Mouse (Mus musculus) lung, adult 2 months (tissue): ENCODE measurements around the gene Lepr. TPM values are rescaled to one million over a fixed set of nuclear protein-coding genes. Genes with fewer than 3 reads are reported as not detected.
A peak's percentile ranks its signal among the peaks of the same experiment; 100 is the strongest.

Experiments
- DNase-seq: peaks from one replicate; pipeline ENCODE4 v3.0.0; 2022
- H3K4me1 ChIP-seq: fragments of 200-500 bp; 2 replicates; pipeline ENCODE4 v1.6.1; 2011; ENCODE audit warnings: low read length; ENCODE audit not compliant: control insufficient read depth, insufficient read depth
- H3K4me3 ChIP-seq: fragments of 200-500 bp; replicated peaks from 2 replicates; pipeline ENCODE3; 2011; ENCODE audit warnings: low read depth, mild to moderate bottlenecking, control low read depth, low read length; ENCODE audit errors: extremely low read depth
- CTCF ChIP-seq: fragments of 200-500 bp; IDR thresholded peaks from 2 replicates; pipeline ENCODE4 v1.5.1; 2011; ENCODE audit warnings: mild to moderate bottlenecking, low read length, control low read depth; ENCODE audit not compliant: insufficient read depth
- POLR2A ChIP-seq: fragments of 200-500 bp; IDR thresholded peaks from 2 replicates; pipeline ENCODE4 v1.6.1; 2011; ENCODE audit warnings: low read depth, mild to moderate bottlenecking, control low read depth, low read length, borderline replicate concordance; ENCODE audit errors: extremely low read depth
- WGBS: fragments of 180-500 bp; shearing (Covaris S2); methylation state at CpG from one replicate; pipeline ENCODE4 v1.1.7; 2018; 5-methylcytosine and 5-hydroxymethylcytosine counted together
- polyA plus RNA-seq: library from polyadenylated mRNA; depleted of rRNA; stranded (reverse); fragments of >200 nt; gene quantifications from 2 replicates; pipeline ENCODE4 v1.2.3, GENCODE M21; 2012

The Lepr gene
- polyA plus RNA-seq, 1 experiment = 13.6 TPM

DNA sequence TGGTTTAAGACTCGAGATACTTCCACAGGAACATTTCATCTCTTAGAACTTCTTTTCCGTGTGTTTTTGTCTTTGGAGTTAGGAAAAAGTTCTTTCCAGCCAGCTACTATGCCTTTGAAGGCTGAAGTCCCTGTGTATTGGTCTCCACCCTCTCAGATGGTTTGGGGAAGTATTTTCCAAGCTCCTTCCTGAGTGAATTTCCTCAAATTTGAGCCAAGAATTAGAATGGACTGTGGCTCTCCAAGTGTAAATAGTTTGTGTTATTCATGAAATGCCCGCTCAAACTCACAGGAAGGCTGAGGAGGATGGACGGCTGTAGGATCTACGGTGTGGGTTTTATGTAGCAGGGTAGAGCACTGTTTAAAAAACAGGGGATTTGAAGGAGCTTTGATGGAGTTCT lies 27.6 kb upstream of the Lepr start:
- Histone ChIP-seq H3K4me1 (peaks cover 11% of the 10 kb centered on the region), H3K4me3 (no peak overlapping the region)
- no peak for TF ChIP-seq CTCF
- TF ChIP-seq POLR2A = no peak
- WGBS = 35% methylated on average over 5 of the region's 5 CpGs
- DNase-seq = no peak

DNA sequence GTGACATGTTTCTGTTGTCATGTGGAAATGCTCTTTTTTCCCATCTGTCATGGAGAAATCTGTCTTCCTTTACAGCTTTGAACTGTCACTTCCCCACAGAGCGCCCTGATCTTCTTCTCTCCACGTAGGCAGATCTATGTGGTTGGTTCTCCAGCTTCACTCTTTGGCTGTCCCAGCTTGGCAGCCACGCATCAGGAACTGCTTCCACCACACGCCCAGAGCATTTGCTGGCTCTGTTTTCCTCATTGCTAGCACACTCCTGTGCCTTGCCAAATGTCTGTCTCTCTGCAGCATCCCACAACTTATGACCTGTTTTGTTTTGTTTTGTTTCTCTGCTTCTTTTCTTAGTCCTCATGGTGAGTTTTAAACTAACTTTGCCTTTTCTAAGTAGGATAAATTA lies 24.3 kb upstream of the Lepr start:
- 41% methylated on average over 4 of the region's 4 CpGs for WGBS
- Histone ChIP-seq H3K4me3 (no peak overlapping the region), H3K4me1 (peaks cover 11% of the 10 kb centered on the region)
- no peak for TF ChIP-seq CTCF
- TF ChIP-seq POLR2A = peak; percentile 16; the same call in 1 of the 2 replicates
- DNase-seq = no peak

DNA sequence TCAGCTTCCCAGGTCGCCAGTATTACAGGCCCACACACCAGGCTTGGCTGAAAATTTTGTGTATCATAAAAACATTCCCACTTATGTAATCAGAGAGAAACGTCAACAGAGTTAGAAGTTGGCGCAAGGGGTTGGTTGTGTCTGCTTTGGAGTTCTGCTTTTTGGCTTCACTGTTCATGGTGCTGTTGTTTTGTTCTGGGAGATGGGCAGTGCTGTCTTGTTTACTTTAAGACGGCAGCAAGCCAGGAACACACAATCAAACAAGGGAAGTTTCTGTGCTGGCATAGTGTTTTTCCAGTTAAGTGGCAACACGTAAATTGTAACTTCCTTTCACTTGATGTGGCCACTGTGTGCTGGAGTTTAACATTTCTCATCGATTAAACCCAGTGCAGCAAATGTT lies 22.7 kb upstream of the Lepr start:
- Histone ChIP-seq H3K4me1 (peaks cover 9% of the 10 kb centered on the region), H3K4me3 (no peak overlapping the region)
- WGBS = 25% methylated on average over 6 of the region's 6 CpGs
- peak; percentile 36 for DNase-seq
- TF ChIP-seq CTCF = no peak
- TF ChIP-seq POLR2A = no peak

DNA sequence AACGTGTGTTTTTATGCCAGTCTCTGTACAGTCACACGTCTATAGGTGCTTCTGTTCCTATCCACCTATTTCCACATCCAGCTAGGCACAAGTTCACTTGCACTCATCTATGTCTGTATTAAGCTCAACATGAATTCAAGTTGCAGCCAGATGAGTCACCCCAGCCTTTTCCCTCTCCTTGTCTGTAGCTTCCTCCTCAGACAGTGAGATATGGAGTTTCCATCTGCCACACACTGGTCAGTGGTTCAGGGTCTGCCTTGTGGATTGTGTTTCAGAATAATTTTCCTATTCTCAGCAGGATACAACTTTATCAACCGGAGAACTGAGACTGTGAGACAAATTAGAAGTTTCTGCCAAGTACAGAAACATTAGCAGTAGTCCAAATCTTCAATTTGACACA lies 20.0 kb upstream of the Lepr start:
- peaks cover 8% of the 10 kb centered on the region for H3K4me1 ChIP-seq
- no peak overlapping the region for H3K4me3 ChIP-seq
- no peak for DNase-seq
- WGBS = 69% methylated on average over 3 of the region's 3 CpGs
- TF ChIP-seq CTCF (no peak), POLR2A (no peak)

DNA sequence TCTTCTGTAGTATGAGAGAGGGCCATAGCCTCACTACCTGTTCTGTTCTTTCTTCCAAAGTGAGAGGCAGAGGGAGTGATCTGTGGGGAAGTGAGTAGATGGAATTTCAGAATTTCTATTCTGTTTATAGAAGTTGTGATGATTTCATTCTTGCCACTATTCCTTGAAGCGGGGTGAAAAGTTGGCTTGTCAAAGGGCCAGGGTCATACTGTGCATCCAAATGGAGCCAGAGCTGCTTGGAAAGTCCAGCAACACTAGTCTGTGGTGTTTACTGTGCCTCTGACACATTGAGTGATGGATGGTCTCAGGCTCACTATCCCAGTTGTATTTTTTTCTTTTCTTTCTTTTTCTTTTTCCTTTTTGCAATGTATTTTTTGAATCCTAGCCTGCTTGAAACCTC lies 17.8 kb upstream of the Lepr start:
- DNase-seq = no peak
- H3K4me3 ChIP-seq = no peak overlapping the region
- peaks cover under 1% of the 10 kb centered on the region; the same call in 1 of the 2 replicates for H3K4me1 ChIP-seq
- WGBS = 70% methylated on average over 1 of the region's 1 CpGs
- no peak for TF ChIP-seq CTCF
- no peak for TF ChIP-seq POLR2A

DNA sequence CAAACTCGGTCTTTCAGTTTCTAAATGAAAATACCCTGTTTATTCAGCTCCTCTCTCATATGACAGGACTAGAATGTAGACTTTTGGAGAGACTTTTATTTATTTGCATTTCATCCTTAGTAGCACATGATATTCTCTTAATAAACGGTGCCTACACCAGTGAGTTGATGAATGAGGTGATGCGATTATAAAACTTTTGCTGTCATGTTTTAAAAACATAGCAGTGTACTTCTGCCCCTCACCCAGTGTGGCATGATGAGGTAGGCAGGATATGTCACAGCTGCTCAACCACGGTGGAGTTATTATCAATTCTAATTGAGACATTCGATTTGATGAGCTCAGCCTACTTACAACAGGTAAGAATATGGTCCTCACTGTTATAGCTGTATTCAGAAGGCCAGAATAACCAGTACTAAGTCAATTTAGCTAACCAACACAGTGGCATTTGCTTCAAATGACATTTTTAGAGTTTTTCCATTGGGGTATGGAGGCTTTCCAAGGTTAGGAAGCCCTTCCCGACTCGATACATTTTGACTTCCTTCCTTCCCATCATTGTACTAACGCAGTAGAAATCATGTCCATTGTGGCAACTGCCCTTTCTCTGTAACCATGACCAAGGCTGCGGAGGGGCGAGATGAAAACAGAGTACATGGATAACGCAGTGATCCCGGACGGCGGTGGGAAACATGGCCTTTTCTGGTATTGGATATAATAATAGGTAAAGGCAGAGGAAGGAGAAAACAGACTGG lies 16.1 kb upstream of the Lepr start:
- TF ChIP-seq CTCF (no peak), POLR2A (no peak)
- DNase-seq = no peak
- Histone ChIP-seq H3K4me1 (no peaks in the 10 kb centered on the region), H3K4me3 (no peak overlapping the region)
- WGBS = 55% methylated on average over 14 of the region's 14 CpGs

DNA sequence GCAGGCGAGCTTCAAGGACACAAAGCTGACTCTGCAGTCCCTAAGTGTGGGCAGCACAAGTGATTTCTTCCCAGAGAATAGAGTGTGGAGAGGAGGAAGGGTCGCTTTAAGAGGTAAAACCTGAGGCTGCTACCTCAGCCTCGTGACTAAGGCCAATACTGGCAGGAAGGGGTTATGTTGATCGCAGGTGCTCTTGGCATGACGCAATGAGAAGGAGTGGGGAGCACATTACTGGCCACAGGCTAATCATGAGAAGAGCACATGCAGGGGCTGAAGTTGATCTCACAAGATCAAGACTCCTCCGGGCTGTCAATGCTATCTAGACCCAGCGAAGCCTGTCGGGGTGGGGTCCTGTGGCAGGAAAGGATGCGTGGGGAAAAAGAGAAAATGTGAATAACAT lies 11.9 kb upstream of the Lepr start:
- TF ChIP-seq CTCF (no peak), POLR2A (no peak)
- no peak overlapping the region for H3K4me3 ChIP-seq
- no peaks in the 10 kb centered on the region for H3K4me1 ChIP-seq
- WGBS = 82% methylated on average over 9 of the region's 9 CpGs
- DNase-seq = no peak

DNA sequence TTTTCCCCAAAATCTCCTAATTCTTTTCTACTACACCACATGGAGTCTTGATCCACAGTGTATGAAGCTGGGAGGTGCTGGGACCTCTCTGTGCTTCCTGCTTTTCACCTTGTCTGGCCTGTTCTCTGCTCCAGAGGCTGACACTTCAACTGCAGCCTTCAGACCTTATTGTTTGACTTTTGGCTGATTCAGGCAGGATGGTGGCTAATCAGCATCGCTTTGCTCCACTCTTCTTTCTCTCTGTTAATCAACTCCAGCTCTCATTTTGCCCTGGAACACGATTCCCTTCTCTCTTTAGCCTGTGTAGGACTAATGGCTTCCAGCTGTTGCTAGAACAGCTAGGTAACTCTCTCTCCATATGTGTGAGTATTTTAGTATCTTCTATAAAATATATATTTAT lies 10.0 kb upstream of the Lepr start:
- DNase-seq = no peak
- no peak overlapping the region for H3K4me3 ChIP-seq
- no peaks in the 10 kb centered on the region for H3K4me1 ChIP-seq
- 52% methylated on average over 2 of the region's 2 CpGs for WGBS
- TF ChIP-seq POLR2A (no peak), CTCF (no peak)

DNA sequence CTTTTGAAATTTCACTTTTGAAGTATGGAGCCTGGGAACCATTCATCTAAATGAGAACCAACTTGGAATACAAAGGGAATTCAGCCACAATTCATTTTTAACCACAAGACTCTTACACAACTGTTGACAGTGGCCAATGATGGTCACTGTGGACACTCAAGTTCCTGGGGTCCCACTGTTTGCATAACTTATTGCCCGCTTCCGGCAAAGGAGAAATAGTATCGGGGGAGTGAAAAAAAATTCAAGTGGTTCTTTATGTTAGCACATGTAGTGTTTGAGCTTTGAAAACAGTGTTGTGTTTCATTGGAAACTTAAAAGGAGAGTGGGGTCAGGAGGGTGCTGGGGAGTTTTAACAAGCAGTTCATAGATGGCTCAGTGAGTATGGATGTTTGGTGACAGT lies 9.3 kb upstream of the Lepr start:
- TF ChIP-seq POLR2A (no peak), CTCF (no peak)
- H3K4me3 ChIP-seq = no peak overlapping the region
- 57% methylated on average over 3 of the region's 3 CpGs for WGBS
- DNase-seq = no peak
- no peaks in the 10 kb centered on the region for H3K4me1 ChIP-seq

DNA sequence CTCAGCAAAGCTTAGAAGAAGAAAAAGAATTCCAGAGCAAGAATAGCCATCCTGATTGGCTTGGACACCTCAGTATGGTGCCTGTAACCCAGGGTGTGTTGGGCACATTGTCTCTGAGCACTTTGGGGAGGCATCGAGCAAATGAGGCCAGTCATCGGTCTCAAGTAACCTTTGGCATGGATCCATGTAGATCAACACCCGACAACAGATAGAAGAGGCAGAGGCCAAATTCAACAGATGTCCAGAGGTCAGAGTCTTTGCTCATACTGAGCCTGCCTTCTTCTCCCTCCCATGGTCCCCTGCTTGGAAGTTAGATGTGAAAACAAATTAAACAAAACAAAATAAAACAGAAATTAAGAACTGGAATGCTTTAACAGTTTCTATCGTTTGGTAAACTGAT lies 6.8 kb upstream of the Lepr start:
- 56% methylated on average over 4 of the region's 4 CpGs for WGBS
- Histone ChIP-seq H3K4me3 (no peak overlapping the region), H3K4me1 (no peaks in the 10 kb centered on the region)
- no peak for TF ChIP-seq POLR2A
- no peak for TF ChIP-seq CTCF
- no peak for DNase-seq
